Mouse (Mus musculus): ENCODE data around the gene Tdgf1. TPM values are rescaled to one million over a fixed set of nuclear protein-coding genes. Genes with fewer than 3 reads are reported as not detected.

Gene Tdgf1
- polyA plus RNA-seq, 1 experiment from 2014 or later: 0.62 TPM

GRCm38 (mm10) chr9:110979411-110979810 lies 33.5 kb upstream of the Tdgf1 start:
- no peaks in the 10 kb centered on the region for H3K4me1 ChIP-seq
- ATAC-seq (ENCODE audit: insufficient number of reproducible peaks, insufficient read depth, low FRiP score, low TSS enrichment, low read depth): no peak

GRCm38 (mm10) chr9:110965910-110966231 lies 19.9 kb upstream of the Tdgf1 start:
- H3K36me3 ChIP-seq: no peaks in the 10 kb centered on the region
- ATAC-seq (ENCODE audit: insufficient number of reproducible peaks, insufficient read depth, low FRiP score, low TSS enrichment, low read depth): no peak
- H3K27me3 ChIP-seq: no peaks in the 10 kb centered on the region
- no peak overlapping the region for H3K4me3 ChIP-seq
- no peak overlapping the region for H3K4me2 ChIP-seq
- H3K4me1 ChIP-seq: no peaks in the 10 kb centered on the region
- WGBS: 52% methylated on average over 2 of the region's 2 CpGs
- no peaks in the 10 kb centered on the region for H3K9me3 ChIP-seq
- no peak overlapping the region for H3K9ac ChIP-seq
- no peak overlapping the region for H3K27ac ChIP-seq

More at GRCm38 (mm10) chr9:110979411-110979810, 33.5 kb upstream of the Tdgf1 start:
- Histone ChIP-seq H3K4me3 (no peak overlapping the region), H3K4me2 (no peak overlapping the region), H3K9ac (no peak overlapping the region), H3K27me3 (no peaks in the 10 kb centered on the region), H3K9me3 (no peaks in the 10 kb centered on the region), H3K27ac (no peak overlapping the region), H3K36me3 (no peaks in the 10 kb centered on the region)
- WGBS: 89% methylated on average over 11 of the region's 11 CpGs

GRCm38 (mm10) chr9:110965062-110965909 lies 19.3 kb upstream of the Tdgf1 start:
- no peaks in the 10 kb centered on the region for H3K27me3 ChIP-seq
- H3K4me1 ChIP-seq: no peaks in the 10 kb centered on the region
- ATAC-seq (ENCODE audit: insufficient number of reproducible peaks, insufficient read depth, low FRiP score, low TSS enrichment, low read depth): no peak
- H3K9me3 ChIP-seq: no peaks in the 10 kb centered on the region
- no peak overlapping the region for H3K4me2 ChIP-seq
- no peak overlapping the region for H3K27ac ChIP-seq
- no peak overlapping the region for H3K4me3 ChIP-seq
- no peak overlapping the region for H3K9ac ChIP-seq
- WGBS: 88% methylated on average over 22 of the region's 22 CpGs
- no peaks in the 10 kb centered on the region for H3K36me3 ChIP-seq

GRCm38 (mm10) chr9:110963566-110964115 lies 17.7 kb upstream of the Tdgf1 start:
- no peaks in the 10 kb centered on the region for H3K9me3 ChIP-seq
- no peaks in the 10 kb centered on the region for H3K4me1 ChIP-seq
- H3K4me2 ChIP-seq: no peak overlapping the region
- no peak overlapping the region for H3K4me3 ChIP-seq
- H3K27me3 ChIP-seq: no peaks in the 10 kb centered on the region
- no peaks in the 10 kb centered on the region for H3K36me3 ChIP-seq
- 85% methylated on average over 8 of the region's 8 CpGs for WGBS
- no peak overlapping the region for H3K27ac ChIP-seq
- no peak overlapping the region for H3K9ac ChIP-seq
- no peak for ATAC-seq (ENCODE audit: insufficient number of reproducible peaks, insufficient read depth, low FRiP score, low TSS enrichment, low read depth)

- ATAC-seq (ENCODE audit: insufficient number of reproducible peaks, insufficient read depth, low FRiP score, low TSS enrichment, low read depth): no peak
- Histone ChIP-seq H3K4me1 (no peaks in the 10 kb centered on the region), H3K4me2 (no peak overlapping the region), H3K9me3 (no peaks in the 10 kb centered on the region), H3K9ac (no peak overlapping the region), H3K4me3 (no peak overlapping the region), H3K27me3 (peaks cover 1% of the 10 kb centered on the region; the same call in 1 of the 2 replicates), H3K36me3 (no peaks in the 10 kb centered on the region), H3K27ac (no peak overlapping the region)
- WGBS: 98% methylated on average over 8 of the region's 8 CpGs
Observed at GRCm38 (mm10) chr9:110961386-110961785, 15.4 kb upstream of the Tdgf1 start.

- Histone ChIP-seq H3K4me2 (no peak overlapping the region), H3K4me3 (no peak overlapping the region), H3K4me1 (no peaks in the 10 kb centered on the region), H3K27me3 (peaks cover 10% of the 10 kb centered on the region), H3K36me3 (no peaks in the 10 kb centered on the region), H3K9me3 (no peaks in the 10 kb centered on the region), H3K27ac (no peak overlapping the region), H3K9ac (no peak overlapping the region)
- WGBS: 81% methylated on average over 13 of the region's 13 CpGs
- no peak for ATAC-seq (ENCODE audit: insufficient number of reproducible peaks, insufficient read depth, low FRiP score, low TSS enrichment, low read depth)
Observed at GRCm38 (mm10) chr9:110960230-110961149, 14.5 kb upstream of the Tdgf1 start.

GRCm38 (mm10) chr9:110959669-110960068 lies 13.7 kb upstream of the Tdgf1 start:
- peaks cover 18% of the 10 kb centered on the region for H3K27me3 ChIP-seq
- no peak for ATAC-seq (ENCODE audit: insufficient number of reproducible peaks, insufficient read depth, low FRiP score, low TSS enrichment, low read depth)
- H3K36me3 ChIP-seq: no peaks in the 10 kb centered on the region
- no peak overlapping the region for H3K4me2 ChIP-seq
- no peaks in the 10 kb centered on the region for H3K4me1 ChIP-seq
- no peak overlapping the region for H3K4me3 ChIP-seq
- H3K9ac ChIP-seq: no peak overlapping the region
- H3K27ac ChIP-seq: no peak overlapping the region
- H3K9me3 ChIP-seq: no peaks in the 10 kb centered on the region
- WGBS: 81% methylated on average over 5 of the region's 5 CpGs

GRCm38 (mm10) chr9:110955962-110956361 lies 10.0 kb upstream of the Tdgf1 start:
- H3K27ac ChIP-seq: no peak overlapping the region
- no peak overlapping the region for H3K4me2 ChIP-seq
- no peaks in the 10 kb centered on the region for H3K9me3 ChIP-seq
- no peak for ATAC-seq (ENCODE audit: insufficient number of reproducible peaks, insufficient read depth, low FRiP score, low TSS enrichment, low read depth)
- H3K4me1 ChIP-seq: peaks cover 5% of the 10 kb centered on the region; the same call in 1 of the 2 replicates
- H3K36me3 ChIP-seq: no peaks in the 10 kb centered on the region
- peaks cover 46% of the 10 kb centered on the region for H3K27me3 ChIP-seq
- no peak overlapping the region for H3K4me3 ChIP-seq
- WGBS: 80% methylated on average over 6 of the region's 6 CpGs
- H3K9ac ChIP-seq: no peak overlapping the region

- H3K27me3 ChIP-seq: peaks cover 46% of the 10 kb centered on the region
- WGBS: 49% methylated on average over 2 of the region's 2 CpGs
Observed at GRCm38 (mm10) chr9:110954681-110955445, 8.9 kb upstream of the Tdgf1 start.

GRCm38 (mm10) chr9:110953550-110954461 lies 7.8 kb upstream of the Tdgf1 start:
- H3K4me1 ChIP-seq: peaks cover 5% of the 10 kb centered on the region; the same call in 1 of the 2 replicates
- no peaks in the 10 kb centered on the region for H3K36me3 ChIP-seq
- no peak overlapping the region for H3K27ac ChIP-seq
- peak overlapping the region; percentile 69 for H3K9ac ChIP-seq
- peak overlapping the region; percentile 56 for H3K4me3 ChIP-seq
- 2% methylated on average over 44 of the region's 44 CpGs for WGBS
- H3K9me3 ChIP-seq: no peaks in the 10 kb centered on the region
- H3K27me3 ChIP-seq: peaks cover 46% of the 10 kb centered on the region
- peak overlapping the region; percentile 98 for H3K4me2 ChIP-seq
- peak; percentile 21 for ATAC-seq (ENCODE audit: insufficient number of reproducible peaks, insufficient read depth, low FRiP score, low TSS enrichment, low read depth)

More at GRCm38 (mm10) chr9:110954681-110955445, 8.9 kb upstream of the Tdgf1 start:
- Histone ChIP-seq H3K4me2 (no peak overlapping the region), H3K9ac (no peak overlapping the region), H3K36me3 (no peaks in the 10 kb centered on the region), H3K4me1 (peaks cover 5% of the 10 kb centered on the region; the same call in 1 of the 2 replicates), H3K9me3 (no peaks in the 10 kb centered on the region), H3K4me3 (no peak overlapping the region), H3K27ac (no peak overlapping the region)
- no peak for ATAC-seq (ENCODE audit: insufficient number of reproducible peaks, insufficient read depth, low FRiP score, low TSS enrichment, low read depth)
